Mouse (Mus musculus) stomach, embryonic 14.5 days (tissue): ENCODE results near the gene Bfsp2. TPM values are rescaled to one million over a fixed set of nuclear protein-coding genes. Genes with fewer than 3 reads are reported as not detected.
A peak's percentile ranks its signal among the peaks of the same experiment; 100 is the strongest.

Source experiments
- ATAC-seq: fragments of 200-750 bp; cut with Nextera tagmentation; 2 replicates; pipeline ENCODE4 v1.8.0; 2017; ENCODE audit warnings: low read depth, moderate TSS enrichment; ENCODE audit not compliant: insufficient number of reproducible peaks, insufficient read depth, low FRiP score
- H3K27ac ChIP-seq: fragments of 300-500 bp; sonication (generic); 2 replicates; pipeline ENCODE4 v1.5.1; 2014; ENCODE audit warnings: mild to moderate bottlenecking, low read length, moderate library complexity, mixed read lengths
- H3K27me3 ChIP-seq: fragments of 300-500 bp; sonication (generic); 2 replicates; pipeline ENCODE4 v1.6.1; 2014; ENCODE audit warnings: low read length, control low read depth, mixed read lengths; ENCODE audit not compliant: control insufficient read depth, insufficient read depth
- H3K36me3 ChIP-seq: fragments of 300-500 bp; sonication (generic); 2 replicates; pipeline ENCODE4 v1.6.1; 2014; ENCODE audit warnings: mild to moderate bottlenecking, control low read depth, low read length, moderate library complexity, mixed read lengths; ENCODE audit not compliant: control insufficient read depth, insufficient read depth
- H3K4me1 ChIP-seq: fragments of 300-500 bp; sonication (generic); 2 replicates; pipeline ENCODE4 v1.6.1; 2014; ENCODE audit warnings: low read length, control low read depth, mixed read lengths; ENCODE audit not compliant: control insufficient read depth, insufficient read depth
- H3K4me2 ChIP-seq: fragments of 300-500 bp; sonication (generic); replicated peaks from 2 replicates; pipeline ENCODE4 v1.6.1; 2014; ENCODE audit warnings: low read depth, low read length, control low read depth
- H3K4me3 ChIP-seq: fragments of 300-500 bp; sonication (generic); 2 replicates; pipeline ENCODE4 v1.5.1; 2014; ENCODE audit warnings: low read depth, low read length, control low read depth
- H3K9ac ChIP-seq: fragments of 300-500 bp; sonication (generic); replicated peaks from 2 replicates; pipeline ENCODE4 v1.6.1; 2014; ENCODE audit warnings: low read depth, mild to moderate bottlenecking, control low read depth, low read length, moderate library complexity, mixed read lengths
- H3K9me3 ChIP-seq: fragments of 300-500 bp; sonication (generic); 2 replicates; pipeline ENCODE4 v1.6.1; 2016; ENCODE audit warnings: low read depth, low read length, control low read depth; ENCODE audit not compliant: control insufficient read depth
- WGBS: fragments of 180-500 bp; shearing (Covaris S2); extraction: QIAGEN DNeasy Blood & Tissue Kit; methylation state at CpG from one replicate; pipeline ENCODE4 v1.1.7; 2014; 5-methylcytosine and 5-hydroxymethylcytosine counted together
- polyA plus RNA-seq: library from polyadenylated mRNA; unstranded; fragments of >200 nt; fragmentation: Nextera tagmentation; extraction: Ambion mirVana; gene quantifications from 2 replicates; pipeline ENCODE4 v1.2.1, GENCODE M21; 2014

Bfsp2 gene
- polyA plus RNA-seq, 1 experiment from 2014 or later: 0.45 TPM

- WGBS: 49% methylated on average over 4 of the region's 4 CpGs
- H3K36me3 ChIP-seq: no peaks in the 10 kb centered on the region
- H3K27me3 ChIP-seq: no peaks in the 10 kb centered on the region
- H3K9me3 ChIP-seq: no peaks in the 10 kb centered on the region
- H3K9ac ChIP-seq: no peak overlapping the region
- H3K4me2 ChIP-seq: no peak overlapping the region
- H3K27ac ChIP-seq: no peak overlapping the region
- no peak overlapping the region for H3K4me3 ChIP-seq
- no peak for ATAC-seq
- peaks cover 11% of the 10 kb centered on the region for H3K4me1 ChIP-seq
Observed at GRCm38 (mm10) chr9:103434116-103434515, 46.1 kb downstream of the Bfsp2 start.

- Histone ChIP-seq H3K4me3 (no peak overlapping the region), H3K27me3 (no peaks in the 10 kb centered on the region), H3K27ac (0 out of 2 replicates have a peak overlapping the region, but pooled peaks have one; percentile 27), H3K36me3 (no peaks in the 10 kb centered on the region), H3K9ac (no peak overlapping the region), H3K4me1 (peaks cover 11% of the 10 kb centered on the region), H3K9me3 (no peaks in the 10 kb centered on the region), H3K4me2 (no peak overlapping the region)
- ATAC-seq: peak; percentile 25; the same call in 1 of the 2 replicates
- WGBS: 28% methylated on average over 13 of the region's 13 CpGs
Observed at GRCm38 (mm10) chr9:103432122-103432778, 48.0 kb downstream of the Bfsp2 start.

- no peak overlapping the region for H3K9ac ChIP-seq
- no peak for ATAC-seq
- H3K4me1 ChIP-seq: peaks cover 11% of the 10 kb centered on the region
- H3K36me3 ChIP-seq: no peaks in the 10 kb centered on the region
- no peaks in the 10 kb centered on the region for H3K27me3 ChIP-seq
- WGBS: 68% methylated on average over 1 of the region's 1 CpGs
- H3K27ac ChIP-seq: no peak overlapping the region
- no peak overlapping the region for H3K4me2 ChIP-seq
- H3K9me3 ChIP-seq: no peaks in the 10 kb centered on the region
- no peak overlapping the region for H3K4me3 ChIP-seq
Observed at GRCm38 (mm10) chr9:103431718-103432117, 48.5 kb downstream of the Bfsp2 start.

GRCm38 (mm10) chr9:103430431-103431220 lies 49.6 kb downstream of the Bfsp2 start:
- no peak overlapping the region for H3K9ac ChIP-seq
- no peaks in the 10 kb centered on the region for H3K9me3 ChIP-seq
- no peaks in the 10 kb centered on the region for H3K27me3 ChIP-seq
- no peaks in the 10 kb centered on the region for H3K36me3 ChIP-seq
- peaks cover 11% of the 10 kb centered on the region for H3K4me1 ChIP-seq
- no peak overlapping the region for H3K4me3 ChIP-seq
- WGBS: 85% methylated on average over 13 of the region's 13 CpGs
- H3K27ac ChIP-seq: no peak overlapping the region
- no peak overlapping the region for H3K4me2 ChIP-seq
- ATAC-seq: no peak

GRCm38 (mm10) chr9:103426425-103426824 lies 53.8 kb downstream of the Bfsp2 start:
- no peak overlapping the region for H3K4me2 ChIP-seq
- no peaks in the 10 kb centered on the region for H3K27me3 ChIP-seq
- 78% methylated on average over 11 of the region's 11 CpGs for WGBS
- ATAC-seq: no peak; the same call in 1 of the 2 replicates
- H3K4me3 ChIP-seq: no peak overlapping the region
- H3K27ac ChIP-seq: no peak overlapping the region
- H3K4me1 ChIP-seq: no peaks in the 10 kb centered on the region
- H3K9me3 ChIP-seq: no peaks in the 10 kb centered on the region
- H3K36me3 ChIP-seq: no peaks in the 10 kb centered on the region
- H3K9ac ChIP-seq: no peak overlapping the region

- Histone ChIP-seq H3K9me3 (no peaks in the 10 kb centered on the region), H3K9ac (no peak overlapping the region), H3K27ac (no peak overlapping the region), H3K36me3 (no peaks in the 10 kb centered on the region), H3K4me3 (no peak overlapping the region), H3K4me2 (no peak overlapping the region), H3K27me3 (no peaks in the 10 kb centered on the region), H3K4me1 (no peaks in the 10 kb centered on the region)
- ATAC-seq: no peak
- 69% methylated on average over 11 of the region's 11 CpGs for WGBS
Observed at GRCm38 (mm10) chr9:103424869-103425268, 55.4 kb downstream of the Bfsp2 start.

GRCm38 (mm10) chr9:103423951-103424350 lies 56.3 kb downstream of the Bfsp2 start:
- Histone ChIP-seq H3K36me3 (no peaks in the 10 kb centered on the region), H3K4me1 (no peaks in the 10 kb centered on the region), H3K9ac (no peak overlapping the region), H3K27me3 (no peaks in the 10 kb centered on the region), H3K4me3 (no peak overlapping the region), H3K9me3 (no peaks in the 10 kb centered on the region), H3K4me2 (no peak overlapping the region), H3K27ac (no peak overlapping the region)
- ATAC-seq: no peak
- 68% methylated on average over 8 of the region's 8 CpGs for WGBS

GRCm38 (mm10) chr9:103423384-103423783 lies 56.8 kb downstream of the Bfsp2 start:
- H3K9me3 ChIP-seq: no peaks in the 10 kb centered on the region
- H3K4me1 ChIP-seq: no peaks in the 10 kb centered on the region
- H3K27ac ChIP-seq: no peak overlapping the region
- WGBS: 81% methylated on average over 7 of the region's 7 CpGs
- no peaks in the 10 kb centered on the region for H3K36me3 ChIP-seq
- no peak for ATAC-seq
- H3K4me3 ChIP-seq: no peak overlapping the region
- H3K27me3 ChIP-seq: no peaks in the 10 kb centered on the region
- H3K9ac ChIP-seq: no peak overlapping the region
- no peak overlapping the region for H3K4me2 ChIP-seq
